Mouse (Mus musculus) liver, embryonic 11.5 days (tissue): ENCODE results near the gene Dock2. TPM values are rescaled to one million over a fixed set of nuclear protein-coding genes. Genes with fewer than 3 reads are reported as not detected.

ENCODE experiments used
- ATAC-seq: fragments of 200-750 bp; cut with Nextera tagmentation; replicated peaks from 2 replicates; pipeline ENCODE4 v1.8.0; 2017; ENCODE audit warnings: moderate number of reproducible peaks, mild to moderate bottlenecking, moderate TSS enrichment, moderate library complexity; ENCODE audit not compliant: low FRiP score
- DNase-seq: peaks from one replicate; pipeline ENCODE4 v3.0.0-alpha.2; 2017; ENCODE audit warnings: low spot score
- H3K27ac ChIP-seq: fragments of 300-500 bp; sonication (generic); 2 replicates; pipeline ENCODE4 v1.5.1; 2014; ENCODE audit warnings: mild to moderate bottlenecking, low read depth, low read length, control low read depth
- H3K27me3 ChIP-seq: fragments of 300-500 bp; sonication (generic); replicated peaks from 2 replicates; pipeline ENCODE4 v1.6.1; 2014; ENCODE audit warnings: low read length, mixed read lengths; ENCODE audit not compliant: control insufficient read depth, insufficient read depth
- H3K36me3 ChIP-seq: fragments of 300-500 bp; sonication (generic); 2 replicates; pipeline ENCODE4 v1.6.1; 2014; ENCODE audit warnings: mild to moderate bottlenecking, low read length, moderate library complexity, mixed read lengths; ENCODE audit not compliant: control insufficient read depth, insufficient read depth
- H3K4me1 ChIP-seq: fragments of 300-500 bp; sonication (generic); replicated peaks from 2 replicates; pipeline ENCODE4 v1.6.1; 2014; ENCODE audit warnings: low read length, mixed read lengths; ENCODE audit not compliant: control insufficient read depth, insufficient read depth
- H3K4me2 ChIP-seq: fragments of 300-500 bp; sonication (generic); 2 replicates; pipeline ENCODE4 v1.6.1; 2014; ENCODE audit warnings: mild to moderate bottlenecking, control low read depth, moderate library complexity
- H3K4me3 ChIP-seq: fragments of 300-500 bp; sonication (generic); 2 replicates; pipeline ENCODE4 v1.5.1; 2014; ENCODE audit warnings: low read depth, low read length, control low read depth
- H3K9ac ChIP-seq: fragments of 300-500 bp; sonication (generic); 2 replicates; pipeline ENCODE4 v1.6.1; 2014; ENCODE audit warnings: low read depth, low read length, control low read depth
- H3K9me3 ChIP-seq: fragments of 300-500 bp; sonication (generic); 2 replicates; pipeline ENCODE4 v1.6.1; 2016; ENCODE audit warnings: low read length, inconsistent platforms, mixed read lengths; ENCODE audit not compliant: control insufficient read depth
- WGBS: fragments of 180-500 bp; shearing (Covaris S2); extraction: QIAGEN DNeasy Blood & Tissue Kit; methylation state at CpG from one replicate; pipeline ENCODE4 v1.1.7; 2014; 5-methylcytosine and 5-hydroxymethylcytosine counted together
- polyA plus RNA-seq: library from polyadenylated mRNA; unstranded; fragments of >200 nt; fragmentation: Nextera tagmentation; extraction: Ambion mirVana; gene quantifications from 2 replicates; pipeline ENCODE4 v1.2.1, GENCODE M21; 2014

Gene Dock2
- polyA plus RNA-seq, 1 experiment from 2014 or later, result 6.6 TPM

GRCm38 (mm10) chr11:34356109-34356508 is 427.6 kb downstream of the Dock2 start:
- DNase-seq, result no peak
- H3K9me3 ChIP-seq, result no peaks in the 10 kb centered on the region

GRCm38 (mm10) chr11:34355406-34355805 is 428.3 kb downstream of the Dock2 start:
- no peaks in the 10 kb centered on the region for H3K27me3 ChIP-seq
- H3K9ac ChIP-seq, result no peak overlapping the region
- DNase-seq (no peak), ATAC-seq (no peak)
- WGBS, result 80% methylated on average over 12 of the region's 12 CpGs
- H3K4me2 ChIP-seq, result no peak overlapping the region
- H3K4me3 ChIP-seq, result no peak overlapping the region
- H3K36me3 ChIP-seq, result no peaks in the 10 kb centered on the region
- H3K9me3 ChIP-seq, result no peaks in the 10 kb centered on the region
- H3K4me1 ChIP-seq, result no peaks in the 10 kb centered on the region
- no peak overlapping the region for H3K27ac ChIP-seq

More at GRCm38 (mm10) chr11:34356109-34356508, 427.6 kb downstream of the Dock2 start:
- H3K27ac ChIP-seq, result no peak overlapping the region
- ATAC-seq, result no peak
- no peak overlapping the region for H3K9ac ChIP-seq
- WGBS, result 67% methylated on average over 2 of the region's 2 CpGs
- no peaks in the 10 kb centered on the region for H3K36me3 ChIP-seq
- H3K27me3 ChIP-seq, result no peaks in the 10 kb centered on the region
- H3K4me2 ChIP-seq, result no peak overlapping the region
- H3K4me3 ChIP-seq, result no peak overlapping the region
- H3K4me1 ChIP-seq, result no peaks in the 10 kb centered on the region

GRCm38 (mm10) chr11:34349453-34350056 is 434.1 kb downstream of the Dock2 start:
- Histone ChIP-seq H3K9me3 (no peaks in the 10 kb centered on the region), H3K27ac (no peak overlapping the region), H3K4me3 (no peak overlapping the region), H3K4me1 (no peaks in the 10 kb centered on the region), H3K4me2 (no peak overlapping the region), H3K9ac (no peak overlapping the region), H3K27me3 (no peaks in the 10 kb centered on the region), H3K36me3 (no peaks in the 10 kb centered on the region)
- ATAC-seq (no peak), DNase-seq (no peak)
- 81% methylated on average over 10 of the region's 10 CpGs for WGBS

GRCm38 (mm10) chr11:34348287-34348918 is 435.3 kb downstream of the Dock2 start:
- Histone ChIP-seq H3K36me3 (no peaks in the 10 kb centered on the region), H3K4me3 (no peak overlapping the region), H3K9ac (no peak overlapping the region), H3K27ac (no peak overlapping the region), H3K27me3 (no peaks in the 10 kb centered on the region), H3K9me3 (no peaks in the 10 kb centered on the region), H3K4me1 (no peaks in the 10 kb centered on the region), H3K4me2 (no peak overlapping the region)
- no peak for ATAC-seq
- WGBS, result 78% methylated on average over 4 of the region's 4 CpGs
- DNase-seq, result no peak

GRCm38 (mm10) chr11:34344310-34344709 is 439.4 kb downstream of the Dock2 start:
- no peak overlapping the region for H3K4me2 ChIP-seq
- no peaks in the 10 kb centered on the region for H3K9me3 ChIP-seq
- H3K27ac ChIP-seq, result no peak overlapping the region
- H3K36me3 ChIP-seq, result no peaks in the 10 kb centered on the region
- no peak overlapping the region for H3K4me3 ChIP-seq
- H3K27me3 ChIP-seq, result no peaks in the 10 kb centered on the region
- WGBS, result 74% methylated on average over 5 of the region's 5 CpGs
- ATAC-seq, result no peak
- no peak overlapping the region for H3K9ac ChIP-seq
- no peak for DNase-seq
- H3K4me1 ChIP-seq, result no peaks in the 10 kb centered on the region

- WGBS, result 72% methylated on average over 4 of the region's 4 CpGs
- no peak overlapping the region for H3K4me2 ChIP-seq
- H3K9ac ChIP-seq, result no peak overlapping the region
- no peak overlapping the region for H3K27ac ChIP-seq
- DNase-seq, result no peak
- ATAC-seq, result no peak
- no peaks in the 10 kb centered on the region for H3K4me1 ChIP-seq
- H3K27me3 ChIP-seq, result no peaks in the 10 kb centered on the region
- no peak overlapping the region for H3K4me3 ChIP-seq
- H3K36me3 ChIP-seq, result no peaks in the 10 kb centered on the region
- H3K9me3 ChIP-seq, result no peaks in the 10 kb centered on the region
Observed at GRCm38 (mm10) chr11:34343742-34344307, 439.9 kb downstream of the Dock2 start.

GRCm38 (mm10) chr11:34339693-34340092 is 444.0 kb downstream of the Dock2 start:
- no peak overlapping the region for H3K27ac ChIP-seq
- H3K4me1 ChIP-seq, result no peaks in the 10 kb centered on the region
- no peak for ATAC-seq
- H3K4me2 ChIP-seq, result no peak overlapping the region
- DNase-seq, result no peak
- 73% methylated on average over 5 of the region's 5 CpGs for WGBS
- no peak overlapping the region for H3K9ac ChIP-seq
- H3K4me3 ChIP-seq, result no peak overlapping the region
- H3K27me3 ChIP-seq, result no peaks in the 10 kb centered on the region
- no peaks in the 10 kb centered on the region for H3K9me3 ChIP-seq
- no peaks in the 10 kb centered on the region for H3K36me3 ChIP-seq

- no peak overlapping the region for H3K9ac ChIP-seq
- whole genome bisulfite sequencing, result 61% methylated on average over 1 of the region's 1 CpGs
- ATAC-seq (no peak), DNase-seq (no peak)
- no peaks in the 10 kb centered on the region for H3K27me3 ChIP-seq
- no peak overlapping the region for H3K27ac ChIP-seq
- no peaks in the 10 kb centered on the region for H3K36me3 ChIP-seq
- H3K4me2 ChIP-seq, result no peak overlapping the region
- H3K4me1 ChIP-seq, result 0 out of 2 replicates have a peak, but pooled peaks cover under 1% of the 10 kb centered on the region
- no peaks in the 10 kb centered on the region for H3K9me3 ChIP-seq
- H3K4me3 ChIP-seq, result no peak overlapping the region
Observed at GRCm38 (mm10) chr11:34337907-34338306, 445.8 kb downstream of the Dock2 start.
